Mouse (Mus musculus): Measurements from ENCODE around the gene Ccng2.

GRCm38 (mm10) chr5:93227157-93227556 lies 39.9 kb upstream of the Ccng2 start:
- TF ChIP-seq CTCF (IDR thresholded peaks at IDR 0.05; ENCODE audit: low read depth, low read length) (no peak), POLR2A (IDR thresholded peaks at IDR 0.05; ENCODE audit: extremely low read depth, insufficient read depth, low read length) (no peak)
